Mouse (Mus musculus) hindbrain, postnatal 0 days (tissue): Measurements from ENCODE around the gene Scarf1. TPM values are rescaled to one million over a fixed set of nuclear protein-coding genes. Genes with fewer than 3 reads are reported as not detected.

ENCODE experiments used
- ATAC-seq: fragments of 200-750 bp; cut with Nextera tagmentation; 2 replicates; pipeline ENCODE4 v1.8.0; 2017; ENCODE audit warnings: mild to moderate bottlenecking, moderate TSS enrichment, moderate library complexity
- DNase-seq: peaks from one replicate; pipeline ENCODE4 v3.0.0-alpha.2; 2015; ENCODE audit warnings: low spot score
- H3K27ac ChIP-seq: fragments of 300-500 bp; sonication (generic); 2 replicates; pipeline ENCODE4 v1.5.1; 2014; ENCODE audit warnings: mild to moderate bottlenecking
- H3K27me3 ChIP-seq: fragments of 300-500 bp; sonication (generic); 2 replicates; pipeline ENCODE4 v1.6.1; 2014; ENCODE audit warnings: low read length, mixed read lengths; ENCODE audit not compliant: insufficient read depth
- H3K36me3 ChIP-seq: fragments of 300-500 bp; sonication (generic); 2 replicates; pipeline ENCODE4 v1.6.1; 2014; ENCODE audit warnings: low read length, mixed read lengths; ENCODE audit not compliant: insufficient read depth
- H3K4me1 ChIP-seq: fragments of 300-500 bp; sonication (generic); 2 replicates; pipeline ENCODE4 v1.6.1; 2014; ENCODE audit warnings: antibody characterized with exemption, low read length, mixed read lengths; ENCODE audit not compliant: insufficient read depth
- H3K4me2 ChIP-seq: fragments of 300-500 bp; sonication (generic); 2 replicates; pipeline ENCODE4 v1.6.1; 2014; ENCODE audit warnings: low read depth, mild to moderate bottlenecking, low read length, moderate library complexity, mixed read lengths
- H3K4me3 ChIP-seq: fragments of 300-500 bp; sonication (generic); 2 replicates; pipeline ENCODE4 v1.5.1; 2014; ENCODE audit warnings: low read length
- H3K9ac ChIP-seq: fragments of 300-500 bp; sonication (generic); replicated peaks from 2 replicates; pipeline ENCODE4 v1.6.1; 2014; ENCODE audit warnings: mild to moderate bottlenecking, low read length, moderate library complexity, mixed read lengths
- H3K9me3 ChIP-seq: fragments of 300-500 bp; sonication (generic); 2 replicates; pipeline ENCODE4 v1.6.1; 2016; ENCODE audit warnings: low read length, mixed read lengths
- CTCF ChIP-seq: IDR thresholded peaks from 2 replicates; pipeline ENCODE4 v1.5.1; 2016; ENCODE audit warnings: antibody characterized with exemption, control low read depth, low read depth
- WGBS: fragments of 180-500 bp; shearing (Covaris S2); extraction: QIAGEN DNeasy Blood & Tissue Kit; methylation state at CpG from one replicate; pipeline ENCODE4 v1.1.7; 2014; 5-methylcytosine and 5-hydroxymethylcytosine counted together
- polyA plus RNA-seq: library from polyadenylated mRNA; unstranded; fragments of >200 nt; fragmentation: Nextera tagmentation; extraction: Ambion mirVana; gene quantifications from 2 replicates; pipeline ENCODE4 v1.2.1, GENCODE M21; 2015
- total RNA-seq: library from RNA; depleted of rRNA; stranded (reverse); fragments of >200 nt; gene quantifications from 2 replicates; pipeline ENCODE4 v1.2.3, GENCODE M21; 2014; rRNA removed

Scarf1 gene
- total RNA-seq (3.3 and 3.7 TPM in 2 replicates), polyA plus RNA-seq (3.5 and 3.6 TPM in 2 replicates)

DNA sequence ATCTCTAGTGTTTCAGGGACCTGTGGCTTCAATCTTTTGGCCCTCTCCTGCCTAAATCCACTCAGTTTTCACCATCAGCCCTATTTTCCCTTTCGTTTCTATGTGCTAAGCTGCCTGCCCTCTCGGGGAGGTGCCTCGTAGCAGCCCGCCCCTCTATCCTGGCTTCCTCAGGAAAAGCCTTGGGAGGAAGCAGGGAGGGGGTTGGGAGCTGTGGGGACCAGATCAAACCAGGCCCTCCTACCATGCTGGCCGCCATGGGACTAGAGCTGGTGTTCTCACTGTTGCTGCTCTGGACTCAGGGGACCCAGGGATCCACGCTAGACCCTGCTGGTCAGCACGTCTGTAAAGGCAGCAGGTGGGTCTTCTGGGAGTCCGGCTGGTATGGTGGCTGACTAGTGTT is at the start of gene Scarf1:
Scarf1 (plus strand) TSS at position 205 of the 400 bp plus-strand sequence.
- peaks cover 9% of the 10 kb centered on the region for H3K4me1 ChIP-seq
- no peaks in the 10 kb centered on the region for H3K9me3 ChIP-seq
- no peak within 1 kb of the TSS for H3K4me3 ChIP-seq
- H3K9ac ChIP-seq: no peak within 1 kb of the TSS
- peaks cover 17% of the 10 kb centered on the region; the same call in 1 of the 2 replicates for H3K36me3 ChIP-seq
- no peak for DNase-seq
- TF ChIP-seq CTCF: no peak
- ATAC-seq: no peak
- no peak within 1 kb of the TSS for H3K27ac ChIP-seq
- peak within 1 kb of the TSS; percentile 16 for H3K4me2 ChIP-seq
- WGBS: 56% methylated on average over 8 of the region's 8 CpGs
- H3K27me3 ChIP-seq: no peaks in the 10 kb centered on the region

- WGBS: 71% methylated on average over 4 of the region's 4 CpGs
These were observed 49.7 kb upstream of the Scarf1 start for GRCm38 (mm10) chr11:75463624-75464023.

DNA sequence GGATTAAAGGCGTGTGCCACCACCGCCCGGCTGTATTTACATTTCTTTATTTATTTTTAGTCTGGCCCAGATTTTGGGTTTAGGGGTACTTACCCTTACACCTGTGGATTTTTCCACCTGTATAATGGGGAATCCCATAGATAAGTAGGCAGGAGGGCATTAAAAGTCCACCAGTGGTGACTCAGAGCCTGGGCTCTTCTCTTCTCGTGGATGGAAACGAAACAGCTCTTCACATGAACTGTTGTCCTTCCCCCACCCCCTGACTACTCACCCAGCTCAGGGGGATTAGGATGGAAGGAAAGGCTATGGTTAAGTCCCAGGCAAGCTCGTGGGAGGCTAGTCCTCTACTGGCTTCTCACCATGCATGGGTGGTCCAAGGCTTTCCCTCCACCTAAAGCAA is 48.9 kb upstream of the Scarf1 start:
- H3K9me3 ChIP-seq: no peaks in the 10 kb centered on the region
- no peak for TF ChIP-seq CTCF
- H3K9ac ChIP-seq: no peak overlapping the region
- H3K27me3 ChIP-seq: no peaks in the 10 kb centered on the region
- H3K4me2 ChIP-seq: no peak overlapping the region
- peaks cover 11% of the 10 kb centered on the region for H3K36me3 ChIP-seq
- ATAC-seq (no peak), DNase-seq (no peak)
- no peak overlapping the region for H3K27ac ChIP-seq
- WGBS: 83% methylated on average over 6 of the region's 6 CpGs
- H3K4me3 ChIP-seq: no peak overlapping the region
- peaks cover 25% of the 10 kb centered on the region for H3K4me1 ChIP-seq

More at GRCm38 (mm10) chr11:75463624-75464023, 49.7 kb upstream of the Scarf1 start:
- Histone ChIP-seq H3K9me3 (no peaks in the 10 kb centered on the region), H3K9ac (no peak overlapping the region), H3K4me1 (peaks cover 25% of the 10 kb centered on the region), H3K4me2 (no peak overlapping the region), H3K27me3 (no peaks in the 10 kb centered on the region), H3K4me3 (no peak overlapping the region), H3K27ac (no peak overlapping the region), H3K36me3 (peaks cover 11% of the 10 kb centered on the region)
- DNase-seq: no peak
- ATAC-seq: no peak
- TF ChIP-seq CTCF: no peak

DNA sequence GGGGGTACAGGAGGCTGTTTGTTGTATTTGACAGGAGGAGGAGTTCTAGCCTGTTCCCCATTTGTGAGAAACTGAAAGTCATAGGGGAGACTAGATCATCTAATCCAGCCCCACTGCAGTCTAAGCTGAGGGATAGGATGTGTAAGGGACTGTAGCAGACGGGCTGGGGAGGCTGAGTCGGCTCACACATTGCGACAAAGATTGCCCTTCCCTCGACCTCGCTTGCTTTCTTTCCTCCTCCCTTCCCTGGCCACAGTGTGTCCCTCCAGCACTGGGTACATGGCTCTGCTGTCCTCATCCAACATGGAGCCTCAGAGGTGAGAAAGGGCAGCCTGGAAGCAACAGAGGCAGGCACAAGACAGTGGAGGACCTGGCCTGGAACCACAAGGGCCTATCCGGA is 48.3 kb upstream of the Scarf1 start:
- no peak for ATAC-seq
- 84% methylated on average over 6 of the region's 6 CpGs for WGBS
- H3K9ac ChIP-seq: no peak overlapping the region
- DNase-seq: no peak
- H3K4me3 ChIP-seq: no peak overlapping the region
- H3K36me3 ChIP-seq: peaks cover 11% of the 10 kb centered on the region
- no peaks in the 10 kb centered on the region for H3K27me3 ChIP-seq
- peaks cover 19% of the 10 kb centered on the region for H3K4me1 ChIP-seq
- H3K4me2 ChIP-seq: no peak overlapping the region
- H3K9me3 ChIP-seq: no peaks in the 10 kb centered on the region
- H3K27ac ChIP-seq: no peak overlapping the region
- TF ChIP-seq CTCF: no peak

- ATAC-seq: no peak
- Histone ChIP-seq H3K27ac (no peak overlapping the region), H3K9me3 (no peaks in the 10 kb centered on the region), H3K4me2 (no peak overlapping the region), H3K4me3 (no peak overlapping the region), H3K27me3 (no peaks in the 10 kb centered on the region), H3K9ac (no peak overlapping the region), H3K4me1 (peaks cover 19% of the 10 kb centered on the region), H3K36me3 (peaks cover 11% of the 10 kb centered on the region)
- WGBS: 95% methylated on average over 4 of the region's 4 CpGs
- DNase-seq: no peak
- TF ChIP-seq CTCF: no peak
These were observed 46.4 kb upstream of the Scarf1 start for GRCm38 (mm10) chr11:75466731-75467505.

- no peaks in the 10 kb centered on the region for H3K9me3 ChIP-seq
- WGBS: 20% methylated on average over 19 of the region's 19 CpGs
These were observed 45.7 kb upstream of the Scarf1 start for GRCm38 (mm10) chr11:75467512-75468215.

More at GRCm38 (mm10) chr11:75467512-75468215, 45.7 kb upstream of the Scarf1 start:
- peaks cover 11% of the 10 kb centered on the region for H3K4me1 ChIP-seq
- TF ChIP-seq CTCF: no peak
- ATAC-seq (peak; percentile 54; the same call in 1 of the 2 replicates), DNase-seq (no peak)
- no peak overlapping the region for H3K27ac ChIP-seq
- H3K4me2 ChIP-seq: peak overlapping the region; percentile 60
- peak overlapping the region; percentile 38 for H3K9ac ChIP-seq
- no peaks in the 10 kb centered on the region for H3K27me3 ChIP-seq
- peaks cover 11% of the 10 kb centered on the region for H3K36me3 ChIP-seq
- peak overlapping the region; percentile 25 for H3K4me3 ChIP-seq
